Mouse (Mus musculus) CD4-positive, CD25-positive, alpha-beta regulatory T cell, adult 2 months (primary cell): ENCODE measurements around the gene Mast2.
A peak's percentile ranks its signal among the peaks of the same experiment; 100 is the strongest.

Source experiments
- DNase-seq: peaks from one replicate; pipeline ENCODE4 v3.0.0-alpha.2; 2012; ENCODE audit warnings: low read depth, low spot score

The Mast2 gene

GRCm38 (mm10) chr4:116411401-116411800 is 52.6 kb downstream of the Mast2 start:
- no peak for DNase-seq

- no peak for DNase-seq
These were observed 57.3 kb downstream of the Mast2 start for GRCm38 (mm10) chr4:116406668-116407067.

DNA sequence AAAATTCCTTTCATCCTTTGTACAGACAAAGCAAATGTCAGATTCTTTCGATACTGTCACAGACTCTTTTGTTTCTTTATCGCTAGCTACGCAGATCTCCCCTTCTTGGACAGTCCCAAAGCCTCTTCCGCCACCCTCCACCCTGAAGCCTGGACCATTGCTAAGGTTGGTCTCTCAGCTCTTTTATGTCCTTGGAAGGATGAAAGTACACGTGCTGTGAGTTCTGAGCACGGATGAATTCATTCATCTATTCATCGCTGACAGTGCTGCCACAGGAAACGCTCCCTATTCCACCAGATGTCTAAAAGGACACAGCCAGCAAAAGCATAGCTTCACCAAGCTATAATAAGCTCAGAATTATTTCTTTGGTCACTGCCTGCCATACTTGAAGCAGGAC is 58.0 kb downstream of the Mast2 start:
- DNase-seq = no peak

GRCm38 (mm10) chr4:116405276-116405954 is 58.6 kb downstream of the Mast2 start:
- DNase-seq = no peak

DNA sequence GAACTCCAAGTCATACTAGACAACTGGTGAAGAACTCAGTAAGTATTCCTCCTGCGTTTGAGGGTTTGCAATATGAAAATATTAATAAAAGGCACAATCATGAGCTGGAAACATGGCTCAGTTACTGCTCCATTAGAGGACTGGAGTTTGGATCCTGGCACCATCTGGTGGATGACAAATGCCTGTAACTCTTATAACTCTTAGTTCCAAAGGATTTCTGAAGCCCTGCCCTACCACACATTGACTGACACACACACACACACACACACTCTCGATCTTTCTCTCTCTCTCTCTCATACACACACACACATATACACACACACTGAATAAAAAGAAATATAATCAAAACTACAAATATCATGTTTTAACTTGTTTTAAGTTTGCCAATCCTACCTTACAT is 60.1 kb downstream of the Mast2 start:
- no peak for DNase-seq

DNA sequence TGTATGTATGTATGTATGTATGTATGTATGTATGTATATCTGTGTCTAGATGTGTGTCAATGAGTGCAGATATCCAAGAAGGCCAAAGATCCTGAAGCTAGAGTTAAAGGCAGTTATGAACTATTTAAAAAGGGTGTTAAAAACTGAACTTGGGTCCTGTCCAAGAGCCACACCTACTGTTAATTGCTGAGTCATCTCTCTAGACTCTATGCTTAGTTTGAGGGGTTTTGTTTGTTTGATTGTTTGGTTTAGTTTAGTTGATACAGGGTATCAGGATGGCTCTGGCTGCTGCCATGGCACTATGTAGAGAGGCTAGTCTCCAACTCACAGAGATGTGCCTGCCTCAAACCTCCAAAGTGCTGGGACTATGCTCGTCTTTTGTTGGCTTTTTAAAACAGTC is 61.3 kb downstream of the Mast2 start:
- DNase-seq = no peak

DNA sequence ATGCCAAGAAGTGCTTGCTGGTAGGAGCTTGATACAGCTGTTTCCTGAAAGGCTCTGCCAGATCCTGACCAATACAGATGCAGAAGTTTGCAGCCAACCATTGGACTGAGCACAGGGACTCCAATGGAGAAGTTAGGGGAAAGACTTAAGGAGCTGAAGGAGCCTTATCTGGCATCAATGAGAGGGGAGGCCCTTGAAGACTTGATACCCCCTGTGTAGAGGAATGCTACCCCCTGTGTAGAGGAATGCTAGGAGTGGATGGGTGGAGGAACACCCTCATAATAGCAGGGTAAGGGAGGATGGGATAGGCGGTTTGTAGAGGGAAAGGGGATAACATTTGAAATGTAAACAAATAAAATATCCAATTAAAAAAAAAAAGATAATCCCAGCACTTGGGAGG is 65.9 kb downstream of the Mast2 start:
- DNase-seq = no peak

DNA sequence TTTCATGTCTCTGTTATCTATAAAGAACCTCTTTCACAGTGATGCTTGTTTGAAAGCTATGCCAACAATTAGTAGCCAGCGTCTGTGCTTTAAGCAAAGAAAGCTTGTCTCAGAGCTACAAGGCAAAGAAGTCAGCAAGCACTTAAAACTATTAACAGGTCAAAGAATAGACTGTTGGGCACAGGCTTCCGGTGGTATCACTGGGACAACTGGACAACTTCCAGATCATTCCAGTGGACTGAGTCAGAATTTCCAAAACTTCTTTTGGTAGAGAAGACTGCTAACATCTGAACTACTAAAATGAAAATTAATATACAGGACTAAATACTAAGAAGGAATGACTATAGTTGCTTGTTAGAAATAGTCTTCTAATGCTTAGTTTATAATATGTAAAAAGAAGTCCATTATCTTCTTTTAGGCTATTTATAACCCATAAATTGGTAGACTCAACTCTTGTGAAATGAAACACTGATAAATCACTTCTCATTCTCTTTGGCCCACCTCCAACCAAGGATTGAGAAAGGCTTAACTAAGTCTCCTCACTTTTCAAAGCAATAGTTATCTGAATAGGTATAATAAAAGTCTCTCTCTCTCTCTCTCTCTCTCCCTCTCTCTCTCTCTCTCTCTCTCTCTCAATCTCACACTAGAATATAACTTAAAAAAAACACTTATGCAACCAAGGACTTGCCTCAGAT is 85.9 kb downstream of the Mast2 start:
- no peak for DNase-seq

- no peak for DNase-seq
These were observed 92.3 kb downstream of the Mast2 start for GRCm38 (mm10) chr4:116371676-116372075.

- DNase-seq = peak; percentile 62
These were observed 105.9 kb downstream of the Mast2 start for GRCm38 (mm10) chr4:116358099-116358498.

- DNase-seq = no peak
These were observed 111.1 kb downstream of the Mast2 start for GRCm38 (mm10) chr4:116352919-116353318.

DNA sequence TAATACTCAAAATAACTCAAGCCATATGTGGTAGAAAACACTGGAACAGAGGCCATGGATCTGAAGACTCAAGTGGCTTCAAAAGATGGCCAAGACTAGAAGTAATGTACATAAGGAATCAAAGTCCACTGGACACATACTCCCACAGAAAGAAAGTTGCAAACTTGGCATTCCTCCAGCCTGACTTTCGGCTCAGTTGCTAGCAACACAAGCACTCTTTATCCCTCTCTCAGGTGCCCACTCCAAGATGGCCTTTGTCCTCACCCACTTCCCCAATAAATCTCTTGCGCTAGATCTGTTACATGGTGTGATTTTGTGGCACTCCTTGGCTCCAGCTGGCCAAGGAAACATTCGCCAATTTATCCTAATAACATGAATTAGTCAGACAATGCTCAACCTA is 111.5 kb downstream of the Mast2 start:
- DNase-seq = no peak

DNA sequence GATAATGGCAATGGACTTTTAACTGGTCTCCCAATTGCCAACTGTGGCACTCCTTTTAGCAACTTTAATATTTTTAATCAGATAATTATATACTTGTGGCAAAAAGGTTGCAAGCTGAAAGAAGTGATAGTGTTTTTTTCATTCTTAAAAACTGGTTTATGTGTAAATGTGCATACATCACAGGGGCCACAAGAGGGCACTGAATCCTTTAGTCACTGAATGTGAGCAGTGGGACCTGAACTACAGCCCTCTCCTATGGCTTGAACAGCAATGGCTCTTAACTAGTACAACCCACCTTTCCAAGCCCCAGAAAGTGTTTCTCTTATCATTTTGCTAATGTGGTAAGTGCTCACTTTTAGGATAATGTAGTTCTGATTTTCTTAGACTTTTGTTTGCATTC is 121.9 kb downstream of the Mast2 start:
- DNase-seq = peak; percentile 67

GRCm38 (mm10) chr4:116336294-116336693 is 127.7 kb downstream of the Mast2 start:
- DNase-seq = no peak

GRCm38 (mm10) chr4:116329256-116329655 is 134.7 kb downstream of the Mast2 start:
- DNase-seq = no peak

- DNase-seq = no peak
These were observed 141.9 kb downstream of the Mast2 start for GRCm38 (mm10) chr4:116322127-116322526.

DNA sequence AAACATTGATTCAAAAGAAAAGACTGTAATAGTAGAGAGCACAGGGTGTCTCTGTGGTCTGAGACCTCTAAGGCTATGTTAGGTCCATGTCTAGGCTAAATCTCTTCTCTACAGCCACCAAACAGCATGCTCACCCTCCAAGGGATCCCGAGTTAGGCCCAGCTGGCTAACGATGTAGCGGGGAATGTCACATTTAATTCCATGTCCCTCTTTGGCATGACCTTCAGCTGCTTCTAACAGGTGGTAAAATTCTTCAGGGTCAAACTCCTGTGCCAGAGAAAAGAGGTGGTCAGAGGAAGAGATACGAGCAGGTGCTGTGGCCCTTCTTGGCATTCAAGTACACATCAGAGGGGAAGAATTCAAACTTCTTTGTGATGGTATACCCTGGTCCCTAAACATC is 146.4 kb downstream of the Mast2 start:
- DNase-seq = no peak

DNA sequence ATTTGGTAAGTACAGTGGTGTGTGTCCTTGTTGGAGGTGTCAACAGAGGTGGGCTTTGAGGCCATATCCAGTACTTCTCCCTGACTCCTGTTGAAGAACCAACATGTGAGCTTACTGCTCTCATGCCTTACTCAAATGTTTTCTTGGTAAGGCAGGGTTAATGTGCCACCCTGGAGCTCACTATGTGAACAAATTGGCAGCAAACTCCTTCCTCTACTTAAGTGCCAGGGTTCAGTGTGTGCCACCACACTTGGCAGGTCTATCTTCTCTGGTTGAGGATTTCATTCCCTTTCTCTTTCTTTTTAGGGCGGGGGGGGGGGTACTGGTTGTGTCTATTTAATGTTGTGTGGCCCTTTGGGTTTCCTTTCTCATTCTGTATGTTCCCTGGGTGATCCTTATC is 159.4 kb downstream of the Mast2 start:
- no peak for DNase-seq

DNA sequence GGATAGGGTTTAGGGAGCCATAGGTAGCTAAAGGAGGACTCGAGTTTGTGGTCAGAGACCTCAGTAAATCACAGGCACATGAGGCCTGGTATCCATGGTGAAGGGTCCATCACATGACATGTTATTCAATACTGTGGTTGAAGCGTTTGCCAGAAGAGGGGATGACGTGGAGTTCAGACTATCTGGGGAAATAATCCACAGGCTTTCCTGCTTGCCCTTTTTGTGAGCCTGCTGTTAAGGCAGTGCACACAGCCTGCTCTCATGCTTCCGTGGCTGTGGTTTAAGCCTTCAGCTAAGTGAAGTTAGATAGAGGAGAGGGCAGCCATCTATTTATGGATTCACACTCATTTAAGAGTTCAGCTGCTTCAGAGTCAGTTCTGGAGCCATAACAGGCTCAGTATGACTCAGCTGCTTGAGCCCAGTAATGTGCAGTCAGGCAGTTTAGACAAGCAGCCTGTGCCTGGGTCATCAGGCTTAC is 163.1 kb downstream of the Mast2 start:
- no peak for DNase-seq

GRCm38 (mm10) chr4:116293296-116293695 is 170.7 kb downstream of the Mast2 start:
- DNase-seq = no peak

- DNase-seq = no peak
These were observed 172.4 kb downstream of the Mast2 start for GRCm38 (mm10) chr4:116291561-116291960.

GRCm38 (mm10) chr4:116282211-116282610 is 181.8 kb downstream of the Mast2 start:
- DNase-seq = peak; percentile 37

- DNase-seq = no peak
These were observed 195.8 kb downstream of the Mast2 start for GRCm38 (mm10) chr4:116268220-116268619.
